Mouse (Mus musculus): Measurements from ENCODE around the gene Olfr64. TPM values are rescaled to one million over a fixed set of nuclear protein-coding genes. Genes with fewer than 3 reads are reported as not detected.

Gene Olfr64
- total RNA-seq, 4 experiments from 2014 or later, result not detected

Other genes with a start within 250 kb of the Olfr64 start
- not detected for gene Olfr623, start 230.8 kb downstream of the Olfr64 start, total RNA-seq (2022)
- gene Olfr624, start 223.3 kb downstream of the Olfr64 start, total RNA-seq (2022), result not detected
- not detected for gene Olfr625-ps1, start 211.8 kb downstream of the Olfr64 start, total RNA-seq (2022)
- gene Olfr243, start 179.8 kb downstream of the Olfr64 start, total RNA-seq (2022), result not detected
- gene Olfr628, start 164.1 kb downstream of the Olfr64 start, total RNA-seq (2022), result not detected
- not detected for gene Olfr629, start 149.5 kb downstream of the Olfr64 start, total RNA-seq (2022)
- not detected for gene Olfr630, start 137.2 kb downstream of the Olfr64 start, total RNA-seq (2022)
- not detected for gene Olfr69, start 122.9 kb downstream of the Olfr64 start, total RNA-seq (2022)
- gene Olfr68, start 114.8 kb downstream of the Olfr64 start, total RNA-seq (2022), result not detected
- not detected for gene Olfr67, start 102.7 kb downstream of the Olfr64 start, total RNA-seq (2022)
- gene Hbb-bt, start 80.5 kb downstream of the Olfr64 start, total RNA-seq (2022), result 1,000 to 10,000 TPM in 1 of 4 experiments, 100 to 1,000 TPM in 3; 208 to 1,111 (median 289) TPM
- gene Hbb-bs, start 66.4 kb downstream of the Olfr64 start, total RNA-seq (2022), result over 10,000 TPM in 1 of 4 experiments, 1,000 to 10,000 TPM in 3; 2,003 to 12,142 (median 2,942) TPM
- gene Hbb-bh2, start 54.0 kb downstream of the Olfr64 start, total RNA-seq (2022), result not detected
- not detected for gene Hbb-bh1, start 51.3 kb downstream of the Olfr64 start, total RNA-seq (2022)
- not detected for gene Hbb-y, start 41.3 kb downstream of the Olfr64 start, total RNA-seq (2022)
- gene Olfr66, start 8.2 kb downstream of the Olfr64 start, total RNA-seq (2022), result not detected
- not detected for gene Olfr65, start 9.0 kb upstream of the Olfr64 start, total RNA-seq (2022)
- not detected for gene Olfr631, start 34.3 kb upstream of the Olfr64 start, total RNA-seq (2022)
- not detected for gene Olfr632, start 39.9 kb upstream of the Olfr64 start, total RNA-seq (2022)
- not detected for gene Olfr633, start 50.0 kb upstream of the Olfr64 start, total RNA-seq (2022)
- gene Olfr635, start 76.7 kb upstream of the Olfr64 start, total RNA-seq (2022), result under 1 TPM in 1 of 4 experiments, not detected in 3; 0.03 TPM
- gene Olfr638, start 104.3 kb upstream of the Olfr64 start, total RNA-seq (2022), result not detected
- under 1 TPM in 2 of 4 experiments, not detected in 2; 0.06 TPM for gene Olfr639, start 122.8 kb upstream of the Olfr64 start, total RNA-seq (2022)
- not detected for gene Olfr640, start 131.1 kb upstream of the Olfr64 start, total RNA-seq (2022)
- not detected for gene Olfr641, start 141.0 kb upstream of the Olfr64 start, total RNA-seq (2022)
- gene Olfr642, start 158.2 kb upstream of the Olfr64 start, total RNA-seq (2022), result not detected
- gene 4930516K23Rik, start 167.0 kb upstream of the Olfr64 start, total RNA-seq (2022), result not detected
- not detected for gene Olfr644, start 177.4 kb upstream of the Olfr64 start, total RNA-seq (2022)
- gene Olfr645, start 191.0 kb upstream of the Olfr64 start, total RNA-seq (2022), result not detected
- not detected for gene Olfr646, start 210.4 kb upstream of the Olfr64 start, total RNA-seq (2022)
- not detected for gene Ubqln5, start 235.3 kb upstream of the Olfr64 start, total RNA-seq (2022)
- gene Olfr643, start 242.9 kb upstream of the Olfr64 start, total RNA-seq (2022), result not detected
- not detected for gene Ubqln3, start 248.8 kb upstream of the Olfr64 start, total RNA-seq (2022)

Measured in heart, adult 8-10 months (tissue).